Mouse (Mus musculus) heart, postnatal 0 days (tissue): Measurements from ENCODE around the gene Slc23a2. TPM values are rescaled to one million over a fixed set of nuclear protein-coding genes. Genes with fewer than 3 reads are reported as not detected.

Experiments used
- ATAC-seq: fragments of 200-750 bp; cut with Nextera tagmentation; 2 replicates; pipeline ENCODE4 v1.8.0; 2017; ENCODE audit warnings: low read depth, moderate number of reproducible peaks, moderate library complexity; ENCODE audit not compliant: insufficient read depth
- DNase-seq: peaks from one replicate; pipeline ENCODE4 v3.0.0-alpha.2; 2016; ENCODE audit warnings: low spot score
- H3K27ac ChIP-seq: fragments of 300-500 bp; sonication (generic); 2 replicates; pipeline ENCODE4 v1.5.1; 2014; ENCODE audit warnings: low read depth, mild to moderate bottlenecking
- H3K27me3 ChIP-seq: fragments of 300-500 bp; sonication (generic); 2 replicates; pipeline ENCODE4 v1.6.1; 2014; ENCODE audit warnings: low read length, mixed read lengths; ENCODE audit not compliant: control insufficient read depth, insufficient read depth
- H3K36me3 ChIP-seq: fragments of 300-500 bp; sonication (generic); replicated peaks from 2 replicates; pipeline ENCODE4 v1.6.1; 2014; ENCODE audit warnings: low read length, mixed read lengths; ENCODE audit not compliant: control insufficient read depth, insufficient read depth
- H3K4me1 ChIP-seq: fragments of 300-500 bp; sonication (generic); 2 replicates; pipeline ENCODE4 v1.6.1; 2014; ENCODE audit warnings: antibody characterized with exemption; ENCODE audit not compliant: control insufficient read depth, insufficient read depth
- H3K4me2 ChIP-seq: fragments of 300-500 bp; sonication (generic); 2 replicates; pipeline ENCODE4 v1.6.1; 2014; ENCODE audit warnings: low read depth, mild to moderate bottlenecking, low read length, moderate library complexity
- H3K4me3 ChIP-seq: fragments of 300-500 bp; sonication (generic); 2 replicates; pipeline ENCODE4 v1.5.1; 2014; ENCODE audit warnings: low read depth, low read length
- H3K9ac ChIP-seq: fragments of 300-500 bp; sonication (generic); replicated peaks from 2 replicates; pipeline ENCODE4 v1.6.1; 2014; ENCODE audit warnings: low read depth, low read length, mixed read lengths
- H3K9me3 ChIP-seq: fragments of 300-500 bp; sonication (generic); replicated peaks from 2 replicates; pipeline ENCODE4 v1.6.1; 2016; ENCODE audit warnings: low read length; ENCODE audit not compliant: control insufficient read depth
- CTCF ChIP-seq: IDR thresholded peaks from 2 replicates; pipeline ENCODE4 v1.5.1; 2016; ENCODE audit warnings: antibody characterized with exemption, control low read depth, low read depth
- EP300 ChIP-seq: IDR thresholded peaks from 2 replicates; pipeline ENCODE4 v1.6.1; 2016; ENCODE audit warnings: antibody characterized with exemption, low read depth
- WGBS: fragments of 180-500 bp; shearing (Covaris S2); extraction: QIAGEN DNeasy Blood & Tissue Kit; methylation state at CpG from one replicate; pipeline ENCODE4 v1.1.7; 2014; 5-methylcytosine and 5-hydroxymethylcytosine counted together
- polyA plus RNA-seq: library from polyadenylated mRNA; unstranded; fragments of >200 nt; fragmentation: Nextera tagmentation; extraction: Ambion mirVana; gene quantifications from 2 replicates; pipeline ENCODE4 v1.2.1, GENCODE M21; 2015
- total RNA-seq: library from RNA; depleted of rRNA; stranded (reverse); fragments of >200 nt; gene quantifications from 2 replicates; pipeline ENCODE4 v1.2.3, GENCODE M21; 2014; ENCODE audit warnings: low replicate concordance

Gene Slc23a2
- total and polyA plus RNA-seq, 2 experiments from 2014 or later: 8.6 to 13.9 TPM

DNA sequence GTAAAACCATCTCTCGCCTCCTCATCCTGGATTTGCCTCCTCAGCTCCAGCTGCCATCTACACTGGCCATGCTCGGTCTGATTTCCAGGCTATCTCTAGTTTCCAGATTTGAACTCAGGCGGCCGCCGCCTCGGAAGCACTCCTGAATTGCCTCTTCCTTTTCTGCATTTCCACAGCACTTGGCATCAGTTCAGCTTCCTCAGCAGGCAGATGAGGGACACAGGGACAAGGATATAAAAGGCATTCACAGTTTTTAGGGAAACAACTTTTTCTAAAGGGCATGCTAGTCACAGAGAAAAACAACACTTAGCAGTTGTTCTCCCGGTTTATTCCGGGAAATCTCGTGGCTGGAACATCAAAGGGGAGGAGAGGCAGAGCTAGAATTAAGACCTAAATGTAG is 37.3 kb downstream of the Slc23a2 start:
- no peak overlapping the region for H3K4me3 ChIP-seq
- no peak for TF ChIP-seq EP300
- no peak for TF ChIP-seq CTCF
- no peaks in the 10 kb centered on the region for H3K27me3 ChIP-seq
- no peak overlapping the region for H3K4me2 ChIP-seq
- no peaks in the 10 kb centered on the region for H3K9me3 ChIP-seq
- H3K36me3 ChIP-seq: no peaks in the 10 kb centered on the region
- peak overlapping the region; percentile 27 for H3K27ac ChIP-seq
- no peak for ATAC-seq
- WGBS: 28% methylated on average over 9 of the region's 9 CpGs
- H3K4me1 ChIP-seq: peaks cover 50% of the 10 kb centered on the region
- H3K9ac ChIP-seq: no peak overlapping the region
- DNase-seq: no peak

DNA sequence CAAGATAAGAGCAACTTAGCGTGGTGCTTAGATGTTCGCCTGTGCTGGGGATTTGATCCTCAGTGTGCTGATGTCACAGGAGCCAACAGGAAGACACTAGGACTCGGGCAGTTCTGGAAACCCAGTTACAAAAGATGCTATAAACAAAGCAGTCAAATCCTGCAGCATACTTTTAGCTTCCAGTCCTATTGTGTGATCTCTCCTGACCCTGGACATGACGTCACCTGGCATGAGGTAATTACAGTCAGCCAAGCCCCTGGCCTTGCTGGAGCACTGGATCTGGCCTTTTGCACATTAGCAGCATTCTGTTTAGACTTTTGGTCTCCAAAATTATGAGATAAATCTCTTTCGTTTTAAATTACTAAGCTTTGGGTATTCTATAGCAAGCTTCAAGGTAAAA is 38.8 kb downstream of the Slc23a2 start:
- no peak overlapping the region for H3K4me2 ChIP-seq

DNA sequence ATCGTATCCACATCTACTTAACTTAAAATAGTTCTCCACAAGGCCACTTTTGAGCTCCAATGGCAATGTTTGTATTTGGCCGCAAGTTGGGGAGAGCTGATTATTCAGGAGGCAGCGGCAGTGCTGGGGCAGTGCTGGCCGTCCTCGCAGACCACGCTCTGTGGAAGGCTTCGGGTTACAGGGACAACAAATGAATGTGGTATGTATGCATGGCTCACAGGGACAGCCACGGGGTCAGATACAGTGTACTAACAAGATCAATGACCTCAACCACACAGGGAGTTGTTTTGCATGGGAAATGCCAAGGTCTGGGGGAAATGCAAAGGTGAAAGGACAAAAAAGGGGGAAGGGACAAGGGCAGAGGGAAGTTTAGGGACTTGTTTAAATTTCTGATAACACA is 41.6 kb downstream of the Slc23a2 start:
- no peak overlapping the region for H3K4me3 ChIP-seq
- 6% methylated on average over 8 of the region's 8 CpGs for WGBS
- H3K9ac ChIP-seq: peak overlapping the region; percentile 8; the same call in 1 of the 2 replicates
- H3K4me1 ChIP-seq: peaks cover 45% of the 10 kb centered on the region
- peak overlapping the region; percentile 34 for H3K4me2 ChIP-seq
- H3K9me3 ChIP-seq: no peaks in the 10 kb centered on the region
- DNase-seq: peak; percentile 54
- H3K36me3 ChIP-seq: peaks cover 17% of the 10 kb centered on the region
- TF ChIP-seq CTCF (no peak), EP300 (no peak)
- peak; percentile 81 for ATAC-seq
- H3K27ac ChIP-seq: peak overlapping the region; percentile 27; the same call in 1 of the 2 replicates
- no peaks in the 10 kb centered on the region for H3K27me3 ChIP-seq

More for the DNA sequence above, 38.8 kb downstream of the Slc23a2 start:
- H3K27ac ChIP-seq: peak overlapping the region; percentile 16; the same call in 1 of the 2 replicates
- WGBS: 41% methylated on average over 5 of the region's 5 CpGs
- H3K9ac ChIP-seq: no peak overlapping the region
- no peaks in the 10 kb centered on the region for H3K27me3 ChIP-seq
- H3K36me3 ChIP-seq: no peaks in the 10 kb centered on the region
- ATAC-seq: no peak
- H3K4me1 ChIP-seq: peaks cover 49% of the 10 kb centered on the region
- DNase-seq: no peak
- no peak for TF ChIP-seq CTCF
- no peak for TF ChIP-seq EP300
- no peaks in the 10 kb centered on the region for H3K9me3 ChIP-seq
- H3K4me3 ChIP-seq: no peak overlapping the region

DNA sequence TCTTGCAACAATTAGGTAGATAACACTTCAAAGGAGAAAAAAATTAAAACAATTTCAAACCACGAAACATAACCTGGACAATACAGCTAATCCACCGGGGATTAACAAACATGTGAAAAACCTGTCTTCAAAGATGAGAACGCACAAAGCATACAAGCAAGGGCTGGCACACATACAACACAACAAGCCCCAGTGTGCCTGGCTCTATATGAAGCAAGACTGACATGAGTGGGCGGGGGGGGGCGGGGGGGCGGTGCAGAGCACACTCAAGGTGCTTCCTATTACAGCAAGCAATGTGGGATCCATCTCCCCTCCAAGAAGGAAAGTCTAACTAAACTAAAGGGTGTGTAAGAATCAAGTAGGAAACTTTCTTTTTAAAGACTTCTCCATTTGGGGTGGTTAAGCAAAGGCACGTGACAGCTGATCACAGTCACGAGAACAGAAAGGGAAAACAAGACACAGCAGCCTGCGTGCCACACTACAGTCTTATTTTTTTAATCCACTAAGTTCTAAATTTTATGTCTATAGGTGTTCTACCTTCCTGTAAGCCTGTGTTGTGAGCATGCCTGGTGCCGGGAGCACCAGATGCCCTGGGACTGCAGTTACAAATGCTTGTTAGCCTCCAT is 42.3 kb downstream of the Slc23a2 start:
- DNase-seq (no peak), ATAC-seq (no peak)
- no peak overlapping the region for H3K4me3 ChIP-seq
- peak overlapping the region; percentile 34 for H3K4me2 ChIP-seq
- TF ChIP-seq CTCF: no peak
- no peak for TF ChIP-seq EP300
- H3K9me3 ChIP-seq: no peaks in the 10 kb centered on the region
- WGBS: 60% methylated on average over 10 of the region's 10 CpGs
- no peaks in the 10 kb centered on the region for H3K27me3 ChIP-seq
- H3K27ac ChIP-seq: peak overlapping the region; percentile 27; the same call in 1 of the 2 replicates
- H3K9ac ChIP-seq: peak overlapping the region; percentile 8; the same call in 1 of the 2 replicates
- peaks cover 40% of the 10 kb centered on the region for H3K4me1 ChIP-seq
- peaks cover 21% of the 10 kb centered on the region for H3K36me3 ChIP-seq

DNA sequence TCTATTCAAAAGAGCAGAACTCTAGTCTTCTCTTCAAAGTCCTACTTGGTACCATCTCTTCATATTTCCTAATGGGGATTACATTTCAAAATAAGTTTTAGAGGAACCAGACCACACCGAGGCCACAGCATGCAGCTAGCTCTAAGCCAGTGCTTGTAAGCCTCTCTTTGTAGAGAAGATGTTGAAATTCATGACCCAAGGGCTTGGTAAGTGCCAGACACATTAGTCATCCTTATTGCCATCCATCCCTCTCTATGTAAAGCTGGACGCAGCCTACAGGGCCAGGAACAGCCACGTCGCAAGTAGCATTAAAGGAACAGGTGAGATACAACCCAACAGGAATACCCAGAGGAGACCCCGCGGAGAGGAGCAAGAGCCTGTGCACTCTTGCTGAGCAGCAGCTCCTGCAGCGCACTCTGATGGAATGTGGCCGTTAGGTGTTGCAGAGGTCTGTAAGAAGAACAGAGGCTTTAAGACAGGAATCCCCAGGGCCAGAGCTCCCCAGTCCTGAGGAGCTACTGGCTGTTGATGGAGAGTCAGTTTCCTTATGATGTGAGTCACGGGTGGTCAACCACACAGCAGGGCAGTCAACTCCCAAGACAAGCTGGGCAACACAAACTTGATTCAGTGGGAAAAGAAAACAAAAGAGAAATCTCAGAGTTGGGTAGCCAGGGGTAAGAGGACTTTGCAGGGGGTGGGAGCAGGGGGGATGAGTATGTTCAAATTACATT is 45.8 kb downstream of the Slc23a2 start:
- Histone ChIP-seq H3K9ac (no peak overlapping the region), H3K36me3 (peaks cover 21% of the 10 kb centered on the region), H3K27ac (no peak overlapping the region), H3K27me3 (no peaks in the 10 kb centered on the region), H3K4me1 (peaks cover 15% of the 10 kb centered on the region), H3K4me3 (no peak overlapping the region), H3K9me3 (no peaks in the 10 kb centered on the region), H3K4me2 (no peak overlapping the region)
- DNase-seq: no peak
- WGBS: 66% methylated on average over 9 of the region's 9 CpGs
- ATAC-seq: no peak
- TF ChIP-seq CTCF (no peak), EP300 (no peak)
